Mouse (Mus musculus) c-Kit-positive CD71-positive TER-119-negative erythroid progenitor cells, embryonic 14.5 days (primary cell): Measurements from ENCODE around the gene Tjp2.
"Not testable (repeated sequence)": the region's sequence is repeated elsewhere in the genome, so short reads cannot be mapped to it uniquely, and the experiment has no call there.

Source experiments
- DNase-seq: peaks from one replicate; pipeline ENCODE4 v3.0.0-alpha.2; 2013; ENCODE audit warnings: low read depth

Gene Tjp2

DNA sequence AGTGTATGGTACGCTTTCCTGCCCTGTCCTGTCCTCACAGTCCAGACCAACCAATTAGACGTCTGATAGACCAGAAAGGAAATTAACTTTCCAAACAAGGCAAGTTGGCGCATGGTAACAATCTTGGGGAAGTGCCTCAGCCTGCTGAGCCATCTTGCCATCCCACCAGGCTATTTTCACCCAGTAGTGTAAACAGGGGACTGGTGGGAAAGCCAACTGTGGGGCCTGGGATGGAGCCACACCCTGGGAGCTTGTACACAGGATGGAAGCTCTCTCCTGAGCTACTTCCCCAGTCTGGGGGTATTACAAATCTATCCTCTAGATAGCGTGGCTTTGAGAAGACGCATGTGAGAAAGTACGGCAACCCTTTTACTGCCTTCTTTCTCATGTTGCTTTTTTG, 101.7 kb downstream of the Tjp2 start:
- DNase-seq: no peak

DNA sequence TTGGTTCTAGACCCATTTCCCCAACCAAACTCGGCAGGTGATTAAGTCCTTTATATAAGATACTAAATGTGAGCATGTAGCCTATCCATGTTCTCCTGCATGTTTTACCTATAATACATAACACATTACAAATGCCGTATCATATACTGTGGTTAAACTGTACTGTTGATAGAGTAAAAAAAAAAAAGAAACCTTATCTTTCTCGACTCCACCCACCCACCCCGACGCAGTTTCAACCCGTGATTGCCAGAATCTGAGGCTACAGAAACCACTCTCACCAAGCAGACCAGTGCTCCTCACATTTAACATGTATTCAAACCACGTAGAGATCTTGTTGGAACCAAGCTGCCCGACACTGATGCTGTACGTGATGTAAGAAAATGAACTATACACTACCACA, 102.2 kb downstream of the Tjp2 start:
- DNase-seq: no peak

DNA sequence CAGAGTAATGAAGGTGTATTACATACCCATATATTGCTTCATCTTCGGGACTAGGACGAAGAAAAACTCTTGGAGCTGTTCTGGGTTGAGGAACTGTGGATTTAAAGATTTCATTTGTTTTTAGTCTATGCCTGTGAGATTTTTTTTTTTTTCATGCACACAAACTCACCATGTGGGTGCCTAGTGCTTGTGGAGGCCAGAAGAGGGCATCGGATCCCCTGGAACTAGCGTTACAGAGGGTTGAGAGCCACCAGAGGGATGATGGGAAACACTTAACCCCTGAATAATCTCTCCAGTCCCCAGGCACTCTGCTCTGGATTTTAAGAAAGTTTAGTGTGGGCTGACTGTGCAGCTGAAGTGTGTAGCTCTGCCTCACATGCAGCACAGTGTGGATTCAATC, 104.0 kb downstream of the Tjp2 start:
- no peak for DNase-seq

DNA sequence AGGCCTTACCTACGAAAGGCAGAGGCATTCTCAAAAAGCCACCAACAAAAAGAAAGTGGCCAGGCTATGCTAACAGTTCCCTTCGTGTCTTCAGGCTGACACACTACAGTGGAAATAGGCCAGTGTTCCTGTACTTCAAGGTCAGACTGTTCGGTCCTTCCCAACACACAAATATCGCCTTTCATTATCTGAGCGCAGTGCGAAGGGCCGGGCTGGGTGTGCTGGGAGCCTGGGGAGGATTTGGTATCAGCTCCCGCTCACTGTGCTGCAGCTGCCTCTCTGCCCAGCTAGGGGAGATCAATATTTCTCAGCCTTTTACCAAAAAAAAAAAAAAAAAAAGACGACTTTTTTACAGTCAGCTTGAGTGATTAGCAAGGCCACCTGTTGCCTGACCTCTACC, 106.1 kb downstream of the Tjp2 start:
- no peak for DNase-seq

DNA sequence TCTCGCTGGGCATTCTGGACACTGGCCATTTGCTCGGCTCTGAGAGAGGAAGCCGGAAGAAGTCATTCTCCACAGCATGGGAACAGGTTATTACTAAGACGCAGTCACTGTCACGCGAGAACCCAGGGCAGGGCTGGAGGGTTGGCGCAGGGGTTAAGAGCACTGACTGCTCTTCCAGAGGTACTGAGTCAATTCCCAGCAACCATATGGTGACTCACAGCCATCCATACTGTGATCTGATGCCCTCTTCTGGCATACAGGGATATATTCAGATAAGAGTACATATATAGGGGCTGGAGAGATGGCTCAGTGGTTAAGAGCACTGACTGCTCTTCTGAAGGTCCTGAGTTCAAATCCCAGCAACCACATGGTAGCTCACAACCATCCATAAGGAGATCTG, 113.2 kb downstream of the Tjp2 start:
- no peak for DNase-seq

DNA sequence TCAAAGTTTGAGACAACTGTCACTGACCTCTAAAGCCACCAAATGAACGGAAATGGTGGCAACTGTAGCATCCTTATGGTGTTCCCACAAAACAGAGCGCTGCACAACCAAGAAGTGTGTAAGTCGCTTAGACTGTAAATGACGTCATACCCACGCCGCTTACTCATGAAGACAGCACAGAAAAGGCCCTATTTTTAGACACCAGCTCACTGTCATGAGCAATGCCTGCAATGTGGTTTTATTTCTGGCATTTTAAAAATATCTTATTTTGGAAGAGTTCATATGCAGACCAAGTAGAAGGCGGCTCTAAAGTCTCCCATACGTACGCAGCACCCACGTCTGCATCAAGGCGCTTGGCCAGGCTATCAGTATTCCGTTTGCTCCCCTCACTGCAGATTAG, 117.1 kb downstream of the Tjp2 start:
- no peak for DNase-seq

DNA sequence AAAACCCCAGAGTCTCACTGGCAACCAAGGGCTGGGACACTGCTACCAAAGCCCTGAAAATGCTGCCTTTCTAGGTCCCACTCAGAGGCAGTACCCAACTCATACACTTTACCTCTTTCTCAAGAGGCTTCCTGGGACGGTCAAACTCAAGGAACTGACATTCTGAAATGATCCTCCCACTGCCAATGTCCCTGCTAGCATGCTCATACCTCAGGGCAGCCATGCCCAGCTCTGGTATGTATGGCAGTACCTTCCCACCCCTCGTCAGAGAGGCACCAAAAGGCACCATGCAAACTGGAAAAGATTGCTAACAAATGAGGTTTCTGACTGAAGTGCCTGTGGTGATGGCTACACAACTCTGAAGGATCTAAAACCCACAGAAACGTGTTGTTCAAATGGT, 121.0 kb downstream of the Tjp2 start:
- DNase-seq: no peak

DNA sequence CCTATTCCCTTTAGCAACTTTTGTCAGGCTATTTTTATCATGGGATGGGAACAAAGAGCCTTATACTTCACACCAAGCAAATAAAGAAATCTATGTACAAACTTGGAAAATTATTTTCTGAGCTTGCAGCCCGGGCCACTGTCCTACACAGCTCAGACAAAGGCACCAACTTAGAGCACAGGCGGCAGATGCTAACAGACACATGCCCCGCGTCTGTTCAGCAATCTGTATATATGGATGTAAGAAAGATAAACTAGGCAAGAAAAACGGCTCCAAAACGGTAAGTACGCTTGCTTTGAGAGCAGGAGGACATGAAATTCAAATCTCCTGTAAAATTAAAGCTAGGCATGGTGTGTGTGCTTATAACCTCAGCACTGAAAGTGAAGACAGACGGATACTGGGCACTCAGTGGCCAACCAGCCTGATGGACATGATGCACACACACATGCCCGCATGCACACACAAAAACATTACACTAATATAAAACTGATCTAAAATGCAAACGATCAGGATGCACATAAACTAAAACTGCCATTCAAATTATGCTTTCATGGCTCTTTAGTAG, 122.2 kb downstream of the Tjp2 start:
- no peak for DNase-seq

DNA sequence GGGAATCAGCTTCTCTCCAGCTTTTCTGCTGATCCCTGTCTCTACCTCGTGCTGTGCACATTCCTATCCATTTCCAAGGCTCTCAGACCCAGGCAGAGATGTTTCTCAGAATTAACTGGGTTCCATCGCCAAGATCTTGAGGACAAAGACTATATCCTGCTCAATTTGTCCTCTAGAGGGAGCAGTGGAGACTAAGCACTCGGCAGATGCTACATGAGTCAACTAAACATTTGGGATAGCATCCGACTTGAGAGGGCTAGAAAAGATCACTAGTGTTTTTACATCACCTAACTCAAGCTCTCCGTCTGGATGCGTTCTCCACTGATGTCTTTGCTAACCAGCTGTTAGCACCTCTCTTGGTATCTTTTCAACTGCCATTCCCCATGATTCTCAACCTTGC, 123.6 kb downstream of the Tjp2 start:
- peak; percentile 4 for DNase-seq

DNA sequence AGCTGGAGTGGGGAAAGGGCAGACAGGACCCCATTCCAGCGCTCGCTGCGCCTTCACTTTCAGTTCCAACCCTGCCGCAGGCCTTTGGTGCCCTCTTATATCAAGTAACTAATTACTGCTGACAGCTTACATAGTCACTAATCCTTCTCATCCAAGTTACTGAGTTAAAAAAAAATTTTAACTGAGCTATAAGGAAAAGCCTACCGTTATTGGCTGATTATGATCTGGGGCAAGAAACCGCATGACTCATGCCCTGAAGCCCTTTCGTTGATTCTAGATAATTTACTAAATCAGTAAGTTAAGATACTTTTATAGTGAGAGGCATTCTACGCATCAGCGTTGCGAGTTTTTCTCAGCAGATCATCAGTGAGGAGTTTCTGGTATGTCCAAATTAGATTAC, 126.1 kb downstream of the Tjp2 start:
- DNase-seq: no peak

DNA sequence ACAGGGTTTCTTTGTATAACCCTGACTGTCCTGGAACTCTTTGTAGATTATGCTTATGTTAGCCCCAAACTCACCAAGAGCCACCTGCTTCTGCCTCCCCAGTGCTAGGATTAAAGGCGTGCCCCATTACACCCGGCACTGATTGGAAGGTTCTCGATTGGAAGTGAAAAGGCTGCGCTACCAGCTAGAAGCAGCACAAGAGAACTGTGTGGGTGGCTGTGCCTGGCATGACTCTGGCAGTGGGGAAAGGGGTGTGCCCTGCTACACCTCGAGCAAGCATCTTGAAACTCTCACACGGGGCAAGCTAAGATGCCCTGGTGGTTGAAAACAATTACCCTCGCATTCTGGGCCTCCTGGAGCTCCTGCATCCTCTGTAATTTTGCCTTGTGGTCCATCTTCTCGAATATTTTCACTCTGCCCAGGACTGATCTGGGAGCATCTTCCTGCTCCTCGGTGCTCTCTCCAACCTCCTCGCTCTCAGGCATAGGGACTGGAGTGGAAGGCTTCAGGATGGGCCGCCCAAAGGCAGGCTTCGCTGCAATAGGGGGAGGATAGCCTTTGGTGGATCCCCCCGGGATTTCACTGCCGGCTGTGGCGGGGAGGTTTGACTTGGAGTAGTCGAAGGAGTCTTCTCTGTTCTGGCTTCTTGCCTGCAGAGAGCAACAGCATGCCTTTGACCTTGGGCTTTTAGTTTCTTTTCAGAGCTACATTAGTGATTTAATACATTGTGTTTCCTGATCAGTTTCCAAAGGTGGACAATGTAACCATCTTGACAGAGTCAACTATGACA, 127.0 kb downstream of the Tjp2 start:
- no peak for DNase-seq

DNA sequence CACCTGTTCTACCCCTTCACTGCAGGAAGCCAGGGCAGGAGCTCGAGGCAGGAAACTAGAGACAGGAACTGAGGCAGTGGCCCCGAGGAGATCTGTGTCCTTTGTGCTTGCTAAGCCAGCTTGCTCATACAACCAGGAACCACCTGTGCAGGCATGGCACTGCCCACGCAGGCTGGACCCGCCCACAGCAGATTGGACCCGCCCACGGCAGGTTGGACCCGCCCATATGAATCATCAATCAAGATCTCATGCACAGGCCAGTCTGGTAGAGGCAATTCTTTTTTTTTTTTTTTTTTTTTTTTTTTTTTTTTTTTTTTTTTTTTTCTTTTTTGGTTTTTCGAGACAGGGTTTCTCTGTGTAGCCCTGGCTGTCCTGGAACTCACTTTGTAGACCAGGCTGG, 132.8 kb downstream of the Tjp2 start:
- not testable (repeated sequence) for DNase-seq

DNA sequence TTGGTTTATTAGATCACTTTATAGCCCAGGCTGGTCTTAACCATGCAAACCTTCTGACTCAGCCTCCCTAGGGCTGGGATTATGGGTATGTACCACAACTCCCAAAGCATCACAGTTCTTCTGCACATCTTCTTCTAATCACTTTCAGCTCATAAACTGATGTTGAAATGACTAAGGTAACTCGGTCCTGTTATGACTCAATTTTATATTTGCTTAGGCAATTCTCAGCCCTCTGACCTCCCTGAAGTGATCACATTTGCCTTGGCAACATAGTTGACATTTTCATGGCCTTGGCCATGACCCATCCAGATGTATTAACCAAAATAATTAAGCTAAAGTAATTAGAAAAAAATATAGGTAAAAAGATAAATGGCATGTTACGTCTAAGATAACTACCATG, 134.5 kb downstream of the Tjp2 start:
- DNase-seq: no peak

DNA sequence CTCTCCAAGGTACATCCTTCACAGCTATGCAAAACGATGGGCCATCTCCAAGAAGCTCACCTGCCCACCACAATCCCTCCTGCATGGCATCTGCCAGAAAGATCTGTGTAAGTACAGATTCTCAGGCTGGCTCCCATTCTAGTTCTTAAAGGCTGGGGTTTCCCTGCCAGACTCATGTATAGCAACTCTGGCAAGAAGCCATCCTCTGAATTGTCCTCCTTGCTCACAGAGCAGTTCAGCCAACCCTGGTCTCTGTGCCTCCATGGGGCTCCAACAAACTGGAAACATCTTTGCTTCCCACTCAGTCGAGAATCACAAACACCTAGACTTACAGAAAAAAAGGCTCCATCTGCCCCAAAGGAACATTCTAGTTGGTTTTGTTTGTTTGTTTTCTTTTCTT, 139.5 kb downstream of the Tjp2 start:
- DNase-seq: no peak

DNA sequence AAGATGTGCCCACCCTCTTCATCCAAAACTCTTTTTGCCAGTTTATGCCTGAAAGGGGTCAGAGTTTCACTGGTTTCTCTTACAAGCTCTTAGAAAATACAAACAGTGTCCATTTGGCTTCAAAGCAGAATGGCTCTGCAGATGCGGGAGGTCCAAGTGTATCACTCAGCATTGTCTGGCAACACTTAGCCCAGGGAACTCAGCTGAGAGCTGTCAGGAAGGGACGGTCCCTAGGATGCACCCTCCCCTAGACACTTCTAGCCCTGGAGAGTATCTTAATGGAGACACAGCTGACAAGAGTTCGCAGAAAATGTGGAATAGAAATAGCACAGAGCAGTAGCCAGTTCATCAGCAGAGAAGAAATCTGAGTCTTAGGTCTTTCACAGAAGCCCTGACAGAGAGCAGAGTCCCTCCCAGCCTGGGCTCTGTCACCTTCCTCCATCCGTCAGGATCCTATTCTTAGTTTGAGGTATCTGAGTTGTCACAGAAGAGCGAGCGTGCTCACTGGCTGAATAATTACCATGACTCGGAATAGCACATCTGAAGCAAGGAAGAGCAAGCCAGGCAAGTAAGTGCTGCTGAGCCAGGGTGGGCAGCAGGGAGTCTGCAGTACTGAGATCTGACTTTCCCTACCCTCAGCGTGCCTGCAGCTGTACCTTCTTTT, 144.3 kb downstream of the Tjp2 start:
- DNase-seq: no peak

DNA sequence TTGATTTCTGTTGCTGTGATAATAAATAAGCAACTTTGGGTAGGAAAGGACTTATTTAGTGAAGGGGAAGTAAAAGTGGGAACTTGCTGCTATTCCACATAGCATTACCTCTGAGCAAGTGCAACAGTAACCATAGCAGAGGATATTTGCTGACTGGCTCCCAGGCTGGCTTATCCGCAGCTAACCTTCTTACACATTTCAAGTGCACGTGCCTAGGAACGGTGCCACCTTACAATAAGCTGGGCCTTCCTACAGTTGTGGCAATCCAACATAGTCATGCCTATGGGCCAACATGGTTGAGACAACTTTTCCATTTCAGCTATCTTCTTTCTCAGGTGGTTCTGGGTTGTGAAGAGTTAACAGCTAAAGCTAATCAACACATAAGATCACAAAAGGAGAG, 147.2 kb downstream of the Tjp2 start:
- DNase-seq: no peak

DNA sequence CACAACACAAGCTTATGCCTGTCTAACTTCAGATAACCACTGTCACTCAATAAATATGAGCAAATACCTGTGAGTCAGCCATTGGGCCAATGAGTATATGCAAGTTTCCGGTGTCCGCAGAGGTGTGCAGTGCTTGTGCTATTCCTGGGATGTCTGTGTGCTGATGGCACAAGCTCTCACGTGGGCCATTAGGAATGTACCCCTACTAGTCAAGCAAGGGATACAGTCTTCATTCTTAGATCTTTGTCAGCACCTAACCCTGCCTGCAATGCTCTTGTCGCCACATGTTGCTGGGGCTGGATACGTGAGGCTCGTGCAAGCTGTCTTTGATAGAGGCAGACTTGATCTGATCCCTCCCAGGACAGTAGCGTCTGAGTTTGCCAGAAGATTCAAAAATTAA, 148.3 kb downstream of the Tjp2 start:
- DNase-seq: no peak

DNA sequence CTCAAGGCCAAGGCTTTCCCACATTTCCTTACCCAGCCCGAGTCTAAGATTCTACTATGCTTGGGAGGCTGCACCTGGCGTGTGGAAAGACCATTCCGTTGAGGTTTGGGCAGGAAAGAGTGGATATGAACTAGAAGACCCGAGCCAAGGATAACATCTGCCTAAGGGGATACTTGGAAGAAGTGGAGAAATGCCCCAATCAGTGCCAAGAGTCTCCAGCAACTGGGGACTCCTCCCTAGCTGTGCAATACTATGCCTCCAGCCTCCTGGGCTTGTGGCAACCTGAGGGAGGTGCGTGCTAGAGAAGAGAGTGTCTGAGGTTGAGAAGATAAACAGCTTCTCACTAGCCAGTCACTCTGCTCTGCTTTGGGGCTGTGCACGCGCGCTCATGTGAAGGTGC, 148.9 kb downstream of the Tjp2 start:
- DNase-seq: no peak

DNA sequence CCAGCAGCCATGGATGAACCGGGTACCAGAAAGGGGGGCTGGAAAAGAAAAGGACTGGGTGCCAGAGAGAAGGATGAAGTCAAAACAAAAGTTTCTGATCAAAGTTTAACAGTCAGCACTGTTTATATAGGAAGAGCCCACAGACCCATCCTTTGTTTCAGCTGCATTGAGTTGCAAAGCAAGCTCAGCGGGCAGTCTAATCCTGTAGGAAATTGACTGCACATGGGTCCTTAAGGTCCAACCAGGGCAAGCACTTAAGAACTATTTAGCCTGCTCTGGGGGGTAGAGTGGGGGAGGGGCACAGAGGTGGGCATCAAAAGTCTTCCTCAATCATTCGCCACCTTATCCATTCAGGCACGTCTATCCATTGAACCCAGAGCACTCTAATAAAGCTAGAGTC, 151.7 kb downstream of the Tjp2 start:
- DNase-seq: no peak

DNA sequence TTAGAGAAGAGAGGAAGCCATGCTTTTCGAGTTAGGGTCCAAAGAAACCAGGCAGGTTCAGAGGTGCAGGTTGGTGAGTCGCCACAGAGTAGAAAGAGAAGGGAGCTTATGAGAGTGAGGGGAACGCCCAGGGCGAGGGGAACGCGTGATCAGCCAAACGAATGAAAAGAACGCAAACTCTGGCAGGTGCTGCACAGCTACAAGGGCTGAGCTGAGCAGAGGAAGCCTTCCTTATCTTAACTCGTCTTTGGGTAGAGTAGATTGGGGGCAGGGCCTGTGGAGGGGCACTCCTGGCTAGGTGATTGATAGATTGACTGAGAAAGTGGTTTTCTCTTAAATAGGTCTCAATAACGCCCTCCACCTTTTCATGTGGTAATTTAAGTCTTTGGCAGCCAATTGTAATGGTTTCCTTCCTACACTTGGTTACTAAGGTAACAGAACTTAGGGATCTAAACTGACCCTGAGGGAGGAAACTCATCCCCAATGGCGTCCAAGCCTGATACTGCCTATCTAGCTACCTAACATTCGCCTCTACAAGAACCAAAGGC, 160.4 kb downstream of the Tjp2 start:
- no peak for DNase-seq

DNA sequence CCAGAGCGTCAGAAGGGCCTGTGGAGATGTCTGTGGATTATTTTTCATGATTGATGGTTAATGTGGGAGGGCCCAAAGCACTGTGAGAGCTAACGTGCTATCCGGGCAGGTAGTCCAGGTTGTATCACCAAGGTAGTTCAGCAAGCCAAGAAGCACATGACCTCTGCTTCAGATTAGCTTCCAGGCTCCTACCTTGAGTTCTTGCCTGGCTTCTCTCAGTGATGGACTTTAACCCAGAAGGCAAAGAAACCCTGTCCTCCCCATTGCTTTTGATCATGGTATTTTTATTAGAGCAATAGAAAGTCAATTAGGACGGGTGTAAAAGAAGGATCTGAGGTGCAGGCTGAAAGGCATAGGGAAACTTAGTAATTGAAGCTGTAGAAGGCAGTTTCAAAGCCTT, 161.2 kb downstream of the Tjp2 start:
- no peak for DNase-seq

DNA sequence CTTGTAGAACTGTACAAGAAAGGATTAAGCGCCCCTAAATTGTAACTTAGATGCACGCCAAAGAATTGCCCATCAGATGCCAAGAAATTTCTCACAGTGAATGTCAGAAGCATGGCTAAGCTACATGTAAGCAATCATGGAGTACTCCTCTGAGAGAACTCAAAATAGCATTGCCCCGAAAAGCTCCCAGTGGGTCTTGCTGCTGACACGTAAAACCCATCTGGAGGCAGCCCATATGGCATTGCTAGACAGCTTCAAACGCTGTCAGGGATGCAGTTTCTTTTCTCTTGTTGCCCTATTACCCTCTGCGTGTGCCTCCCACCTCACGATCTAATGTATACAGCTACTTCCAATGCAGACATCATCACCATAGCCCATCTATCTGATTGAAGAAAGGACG, 166.0 kb downstream of the Tjp2 start:
- no peak for DNase-seq

DNA sequence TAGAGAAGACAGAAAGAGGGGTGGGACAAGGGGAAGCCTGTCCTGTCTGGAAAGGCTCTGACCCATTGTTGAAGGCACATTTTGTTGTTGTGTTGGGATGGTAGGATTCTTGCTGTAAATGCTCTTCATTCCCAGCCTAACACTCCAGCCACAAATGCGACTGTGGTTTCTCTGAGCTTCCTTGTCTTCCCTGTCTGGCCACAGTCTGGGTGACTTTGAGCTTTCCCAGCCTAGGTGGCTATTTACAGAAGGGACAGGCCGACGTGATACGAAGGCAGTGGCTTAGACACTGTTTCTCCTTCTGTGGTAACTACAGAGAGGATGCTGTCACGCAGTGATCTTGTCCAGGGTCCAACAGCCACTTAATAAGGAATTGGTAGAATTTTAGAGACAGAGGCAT, 166.8 kb downstream of the Tjp2 start:
- DNase-seq: no peak
